Mouse (Mus musculus) ES-E14 (cell line): ENCODE results near the gene Fam20a. TPM values are rescaled to one million over a fixed set of nuclear protein-coding genes. Genes with fewer than 3 reads are reported as not detected.

ENCODE experiments used
- DNase-seq: peaks from one replicate; pipeline ENCODE4 v3.0.0-alpha.2; 2013; ENCODE audit warnings: low read depth, low spot score
- H3K27ac ChIP-seq: 2 replicates; pipeline ENCODE4 v1.5.1; 2012; ENCODE audit warnings: low read depth, mild to moderate bottlenecking, low read length, moderate library complexity, mixed read lengths; ENCODE audit not compliant: poor library complexity, insufficient read depth, severe bottlenecking
- H3K36me3 ChIP-seq: 2 replicates; pipeline ENCODE4 v1.6.1; 2012; ENCODE audit warnings: mild to moderate bottlenecking, low read length, moderate library complexity, mixed read lengths; ENCODE audit not compliant: control insufficient read depth, poor library complexity, insufficient read depth, severe bottlenecking
- H3K4me1 ChIP-seq, 2 experiments: fragments of 150-350 bp in 1 of 2; sonication (generic) in 1 of 2; 2 replicates each; pipeline ENCODE4 v1.6.1; 2012; ENCODE audit warnings: low read length in 2 of 2, mild to moderate bottlenecking in 1 of 2, mixed read lengths in 1 of 2; ENCODE audit not compliant: control insufficient read depth in 2 of 2, insufficient read depth in 2 of 2, poor library complexity in 1 of 2
- H3K4me3 ChIP-seq, 2 experiments: fragments of 150-350 bp in 1 of 2; sonication (generic) in 1 of 2; 2 replicates each; pipeline ENCODE4 v1.5.1; 2012; ENCODE audit warnings: low read length in 2 of 2, low read depth in 1 of 2, mild to moderate bottlenecking in 1 of 2, mixed read lengths in 1 of 2; ENCODE audit not compliant: insufficient read depth in 1 of 2, poor library complexity in 1 of 2, severe bottlenecking in 1 of 2
- H3K9ac ChIP-seq: 2 replicates; pipeline ENCODE4 v1.6.1; 2012; ENCODE audit warnings: low read depth, mild to moderate bottlenecking, low read length, mixed read lengths; ENCODE audit not compliant: poor library complexity, insufficient read depth, severe bottlenecking
- H3K9me3 ChIP-seq: fragments of 150-350 bp; sonication (generic); 2 replicates; pipeline ENCODE4 v1.6.1; 2012; ENCODE audit warnings: low read depth, mild to moderate bottlenecking, low read length; ENCODE audit not compliant: control insufficient read depth, insufficient read depth
- CHD2 ChIP-seq: IDR thresholded peaks from 2 replicates; pipeline ENCODE4 v1.6.1; 2014; ENCODE audit warnings: mild to moderate bottlenecking, low read depth, low read length, inconsistent platforms
- HCFC1 ChIP-seq: IDR thresholded peaks from 2 replicates; pipeline ENCODE4 v1.6.1; 2012; ENCODE audit warnings: low read length, inconsistent platforms, borderline replicate concordance; ENCODE audit not compliant: insufficient read depth
- MAFK ChIP-seq: IDR thresholded peaks from 2 replicates; pipeline ENCODE4 v1.6.1; 2014; ENCODE audit warnings: mild to moderate bottlenecking, low read depth, low read length, inconsistent platforms; ENCODE audit not compliant: insufficient read depth
- ZC3H11A ChIP-seq: IDR thresholded peaks from 2 replicates; pipeline ENCODE4 v1.6.1; 2012; ENCODE audit warnings: low read depth, mild to moderate bottlenecking, inconsistent platforms, low read length, borderline replicate concordance
- ZNF384 ChIP-seq: IDR thresholded peaks from 2 replicates; pipeline ENCODE4 v1.6.1; 2012; ENCODE audit warnings: low read depth, low read length, inconsistent platforms
- in situ Hi-C, 2 experiments: fragments of 600-800 bp; cut with MboI; formaldehyde crosslinking; loops; one replicate each; pipeline ENCODE4 v1.15.1; 2025; ENCODE audit warnings: low sequenced_read_pairs in 2 of 2, inconsistent platforms in 1 of 2; ENCODE audit not compliant: unreplicated experiment in 2 of 2
- total RNA-seq: library from RNA; depleted of rRNA; stranded (reverse); fragments of 300-350 nt; gene quantifications from 2 replicates; pipeline ENCODE4 v1.2.3, GENCODE M21; 2012

Fam20a gene
- total RNA-seq, 1 experiment = 0.45 TPM

- TF ChIP-seq CHD2 (no peak), HCFC1 (no peak), ZC3H11A (no peak), MAFK (no peak), ZNF384 (no peak)
- Histone ChIP-seq H3K27ac (no peak overlapping the region), H3K9ac (no peak overlapping the region; the same call in 1 of the 2 replicates), H3K36me3 (peaks cover 3% of the 10 kb centered on the region; the same call in 1 of the 2 replicates), H3K4me1 (peaks cover 0 to 1% of the 10 kb centered on the region in 2 experiments; a peak in 1 of 4 replicates), H3K4me3 (peak overlapping the region; percentile 91 to 98), H3K9me3 (no peaks in the 10 kb centered on the region)
- in situ Hi-C loops = no loop called here
- no peak for DNase-seq
These were observed 71.9 kb downstream of the Fam20a start for GRCm38 (mm10) chr11:109649975-109650701.

GRCm38 (mm10) chr11:109649206-109649605 is 72.9 kb downstream of the Fam20a start, which contains the start of gene Prkar1a:
Gene Prkar1a, plus strand, starts transcription at chr11:109649405.
- Histone ChIP-seq H3K4me3 (peak within 1 kb of the TSS; percentile 91 to 98), H3K9ac (no peak within 1 kb of the TSS; the same call in 1 of the 2 replicates), H3K9me3 (no peaks in the 10 kb centered on the region), H3K27ac (no peak within 1 kb of the TSS), H3K36me3 (peaks cover 3% of the 10 kb centered on the region; the same call in 1 of the 2 replicates), H3K4me1 (peaks cover 0 to 1% of the 10 kb centered on the region in 2 experiments; a peak in 1 of 4 replicates)
- DNase-seq = no peak
- no peak for TF ChIP-seq ZC3H11A
- no peak for TF ChIP-seq CHD2
- no peak for TF ChIP-seq HCFC1
- no peak for TF ChIP-seq ZNF384
- TF ChIP-seq MAFK = no peak
- in situ Hi-C loops = no loop called here

- in situ Hi-C loops = no loop called here
- no peak for DNase-seq
- Histone ChIP-seq H3K9ac (no peak overlapping the region), H3K36me3 (no peaks in the 10 kb centered on the region), H3K4me1 (peaks cover 0 to 1% of the 10 kb centered on the region in 2 experiments; a peak in 1 of 4 replicates), H3K9me3 (no peaks in the 10 kb centered on the region), H3K27ac (no peak overlapping the region), H3K4me3 (no peak overlapping the region)
- TF ChIP-seq MAFK (no peak), CHD2 (no peak), ZNF384 (no peak), ZC3H11A (no peak), HCFC1 (no peak)
These were observed 73.6 kb downstream of the Fam20a start for GRCm38 (mm10) chr11:109648510-109648909.

- TF ChIP-seq CHD2 = no peak
- H3K36me3 ChIP-seq = no peaks in the 10 kb centered on the region
- no peak for DNase-seq
- in situ Hi-C loops = no loop called here
- H3K9me3 ChIP-seq = no peaks in the 10 kb centered on the region
- no peak overlapping the region for H3K9ac ChIP-seq
- H3K4me3 ChIP-seq = no peak overlapping the region
- H3K4me1 ChIP-seq = no peaks in the 10 kb centered on the region
- no peak overlapping the region for H3K27ac ChIP-seq
These were observed 80.4 kb downstream of the Fam20a start for GRCm38 (mm10) chr11:109641498-109642222.
